Mouse (Mus musculus) thymus, postnatal 14 days (tissue): ENCODE data around the gene Klhdc10.

Source experiments
- DNase-seq: peaks from one replicate; pipeline ENCODE4 v3.0.0; 2021

Gene Klhdc10

GRCm38 (mm10) chr6:30471706-30472105 is 70.0 kb downstream of the Klhdc10 start:
- DNase-seq, result no peak

GRCm38 (mm10) chr6:30476025-30476765 is 74.5 kb downstream of the Klhdc10 start:
- no peak for DNase-seq

DNA sequence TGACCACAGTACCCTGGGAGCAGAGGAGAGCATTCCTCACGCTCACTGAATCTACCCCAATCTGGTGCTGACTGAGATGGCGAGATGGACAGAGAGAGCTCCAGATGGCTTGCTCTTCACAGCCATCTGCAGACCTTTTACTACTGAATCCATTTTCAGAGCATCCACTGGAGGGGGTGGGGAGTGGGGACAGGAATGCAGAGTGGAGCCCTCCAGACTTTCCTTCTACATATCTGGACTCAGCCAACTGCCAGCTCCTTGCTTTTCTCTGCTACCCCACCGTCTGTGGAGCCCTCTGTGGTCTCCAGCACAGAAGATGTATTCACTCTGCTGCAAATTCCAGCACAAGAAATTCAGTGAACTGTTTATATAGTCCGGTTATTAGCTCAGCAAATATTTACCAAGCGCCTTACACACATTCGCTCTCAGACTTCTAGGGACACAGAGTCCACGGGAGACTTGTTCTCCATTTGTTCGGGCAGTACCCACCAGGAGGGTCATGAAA is 75.6 kb downstream of the Klhdc10 start:
- no peak for DNase-seq

GRCm38 (mm10) chr6:30477784-30478183 is 76.1 kb downstream of the Klhdc10 start:
- DNase-seq, result no peak

DNA sequence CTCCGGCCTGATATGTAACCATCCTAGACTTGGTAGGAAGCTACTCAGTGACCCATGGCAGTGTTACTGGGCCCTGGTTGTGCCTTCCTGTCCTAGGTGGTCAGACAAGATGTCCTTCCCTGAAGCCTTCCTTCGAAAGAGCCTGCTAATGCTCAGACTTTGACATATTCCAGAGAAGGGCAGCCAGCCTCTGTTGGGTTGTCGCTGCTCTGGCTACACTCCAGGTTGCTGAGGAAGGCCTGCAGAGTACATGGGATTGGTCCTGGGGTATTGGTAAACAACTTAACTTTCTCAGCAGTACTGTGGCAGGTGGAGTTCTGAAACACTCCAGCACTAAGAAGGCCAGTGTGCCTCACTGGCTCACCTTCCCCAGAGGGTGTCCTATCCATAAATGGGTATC is 77.8 kb downstream of the Klhdc10 start:
- no peak for DNase-seq

- no peak for DNase-seq
Observed at GRCm38 (mm10) chr6:30482908-30483307, 81.2 kb downstream of the Klhdc10 start.

DNA sequence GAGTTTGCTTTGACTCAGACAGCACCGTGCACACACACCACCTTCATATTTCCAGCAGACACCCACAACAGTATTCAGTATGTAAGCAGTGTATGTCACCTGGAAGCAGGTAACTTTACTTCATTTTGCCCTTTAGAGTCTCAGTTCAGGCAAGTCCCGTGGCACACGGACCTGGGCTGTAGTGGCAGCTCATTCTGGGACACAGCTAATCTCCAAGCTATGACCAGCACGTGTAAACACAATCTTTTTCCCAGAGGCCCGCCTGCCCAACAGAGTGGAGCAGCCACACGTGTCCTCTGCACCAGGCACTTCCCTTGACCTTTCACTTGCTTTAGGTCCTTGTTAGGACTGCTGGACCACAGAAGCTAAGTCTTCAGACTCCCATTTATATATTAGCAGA is 84.8 kb downstream of the Klhdc10 start:
- no peak for DNase-seq

GRCm38 (mm10) chr6:30499049-30499448 is 97.4 kb downstream of the Klhdc10 start:
- peak; percentile 10 for DNase-seq
